Mouse (Mus musculus) adrenal gland, postnatal 14 days (tissue): ENCODE data around the gene Gm17584. TPM values are rescaled to one million over a fixed set of nuclear protein-coding genes. Genes with fewer than 3 reads are reported as not detected.
"Not testable (repeated sequence)": the region's sequence is repeated elsewhere in the genome, so short reads cannot be mapped to it uniquely, and the experiment has no call there.

Experiments used
- DNase-seq: peaks from one replicate; pipeline ENCODE4 v3.0.0; 2021; ENCODE audit warnings: mixed read lengths
- long read RNA-seq, 2 experiments: library from polyadenylated mRNA; stranded (forward); transcript quantifications; one replicate each; pipeline ENCODE4 v2.0.0; 2021
- total RNA-seq: library from RNA; stranded (reverse); gene quantifications from 2 replicates; pipeline ENCODE4 v1.2.3, GENCODE M21; 2021

Gene Gm17584
- not detected in 2 replicates for total RNA-seq
- long read RNA-seq, experiment 1 = 0 reads
- long read RNA-seq, experiment 2 = 0 reads

DNA sequence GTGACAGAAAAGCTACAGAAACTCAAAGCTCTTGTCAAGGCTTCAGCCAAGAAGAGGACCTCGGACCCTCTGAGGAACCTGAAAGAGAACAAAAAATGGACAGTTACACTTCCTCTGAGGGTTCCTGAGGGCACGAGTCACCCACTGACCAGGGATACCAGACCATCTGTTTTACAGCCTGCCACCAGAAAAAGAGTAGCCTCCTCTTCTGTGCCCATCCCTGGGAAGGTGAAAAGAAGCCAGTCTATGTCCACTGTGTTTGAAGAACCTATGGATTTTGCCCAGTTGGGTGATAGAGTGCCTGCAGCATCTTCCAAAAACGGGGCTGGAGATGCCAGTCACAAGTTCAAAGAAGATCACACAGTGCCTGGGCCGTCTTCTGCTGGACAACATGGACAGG, at the start of gene Gm17584:
TSS of gene Gm17584 (plus strand) at position 301 of the 400 bp plus-strand sequence.
- DNase-seq = not testable (repeated sequence)

Other genes starting within 250 kb of the Gm17584 start
- gene Gm17469, start 129.3 kb downstream of the Gm17584 start, total RNA-seq = not detected in 2 replicates